Mouse (Mus musculus): ENCODE data around the gene Klhdc3.

DNA sequence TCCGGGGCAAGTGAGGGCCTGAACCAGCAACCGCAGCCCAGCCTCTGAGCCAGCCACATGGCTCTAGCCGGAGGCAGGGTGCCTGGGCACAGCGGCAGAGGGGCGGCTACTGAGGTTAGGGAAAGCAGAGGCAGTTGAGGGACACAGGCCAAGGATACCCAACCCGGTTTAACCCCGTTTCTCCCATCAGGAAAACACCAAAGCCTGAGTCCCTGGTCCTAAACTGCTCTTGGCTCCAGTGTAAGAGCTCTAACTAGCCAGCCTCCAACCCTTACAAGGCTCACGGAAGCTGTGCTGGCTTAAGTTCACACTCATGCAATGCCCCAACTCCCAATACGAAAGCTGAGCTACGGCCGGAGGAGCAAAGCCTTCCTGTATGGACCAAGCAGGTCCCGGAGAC is 56.1 kb downstream of the Klhdc3 start:
- TF ChIP-seq NELFE (IDR thresholded peaks at IDR 0.05; ENCODE audit: low read depth, low read length) (no peak), MAFK (IDR thresholded peaks at IDR 0.05; ENCODE audit: insufficient replicate concordance, low read length) (no peak), CTCF (conservative IDR thresholded peaks at IDR 0.05 in 1 of 2, IDR thresholded peaks at IDR 0.05 in 1 of 2; ENCODE audit: low read depth in 2 of 2, low read length in 2 of 2) (no peak), HCFC1 (IDR thresholded peaks at IDR 0.05; ENCODE audit: low read depth, low read length) (no peak), CHD2 (IDR thresholded peaks at IDR 0.05; ENCODE audit: low read length) (no peak), POLR2A (IDR thresholded peaks at IDR 0.05; ENCODE audit: low read depth, low read length) (no peak), ZNF384 (IDR thresholded peaks at IDR 0.05; ENCODE audit: low read depth, low read length) (no peak), RCOR1 (conservative IDR thresholded peaks at IDR 0.05; ENCODE audit: low read depth, low read length) (no peak), EP300 (IDR thresholded peaks at IDR 0.05; ENCODE audit: low read length) (no peak)

Data from CH12.LX (cell line).